Mouse (Mus musculus) left cerebral cortex, adult 18-20 months (tissue): ENCODE measurements around the gene Nckap5. TPM values are rescaled to one million over a fixed set of nuclear protein-coding genes. Genes with fewer than 3 reads are reported as not detected.

Source experiments
- DNase-seq, 2 experiments: peaks; one replicate each; pipeline ENCODE4 v3.0.0; 2021 to 2022; ENCODE audit warnings: low spot score in 2 of 2, mixed read lengths in 1 of 2
- total RNA-seq, 2 experiments: library from RNA; stranded (reverse); gene quantifications; 2 replicates each; pipeline ENCODE4 v1.2.3; 2021

Nckap5 gene
- total RNA-seq, 2 experiments from 2014 or later: 2.5 to 3.6 TPM

- no peak for DNase-seq
Observed at GRCm38 (mm10) chr1:125912601-125913600, 917.7 kb downstream of the Nckap5 start, which contains the start of gene Lypd1. Gene Lypd1, minus strand, starts transcription at chr1:125913101.

GRCm38 (mm10) chr1:125911901-125912445, 918.6 kb downstream of the Nckap5 start:
- peak; percentile 33 to 59 for DNase-seq

GRCm38 (mm10) chr1:125911337-125911900, 919.2 kb downstream of the Nckap5 start:
- peak; percentile 40 to 44 for DNase-seq

- no peak for DNase-seq
Observed at GRCm38 (mm10) chr1:125910871-125911265, 919.7 kb downstream of the Nckap5 start.

- peak; percentile 5 to 18 for DNase-seq
Observed at GRCm38 (mm10) chr1:125910211-125910870, 920.3 kb downstream of the Nckap5 start.

GRCm38 (mm10) chr1:125893158-125893557, 937.4 kb downstream of the Nckap5 start:
- no peak for DNase-seq

GRCm38 (mm10) chr1:125870056-125870455, 960.5 kb downstream of the Nckap5 start:
- no peak for DNase-seq
